Mouse (Mus musculus) gastrocnemius, postnatal 25 days (tissue): ENCODE measurements around the gene Tctn3. TPM values are rescaled to one million over a fixed set of nuclear protein-coding genes. Genes with fewer than 3 reads are reported as not detected.
A peak's percentile ranks its signal among the peaks of the same experiment; 100 is the strongest.

ENCODE experiments used
- DNase-seq: peaks from one replicate; pipeline ENCODE4 v3.0.0; 2022
- long read RNA-seq, 2 experiments: library from polyadenylated mRNA; stranded (forward); transcript quantifications; one replicate each; pipeline ENCODE4 v2.0.0; 2021
- total RNA-seq, 2 experiments: library from RNA; stranded (reverse); gene quantifications; 1 replicate in 1 of 2; 2 replicates in 1 of 2; pipeline ENCODE4 v1.2.3; 2021

Tctn3 gene
- total RNA-seq: 1 to 10 TPM; 1.4 to 2.2 TPM
- long read RNA-seq, experiment 1, partial matches to known transcripts: 0 of 1 reads
- long read RNA-seq, experiment 1, other reads (novel, unspliced or antisense): 1 of 1 reads
- long read RNA-seq, experiment 2, transcript Tctn3-201 (14 exons, 2,743 nt): major isoform, 5 of 6 reads
- long read RNA-seq, experiment 2, partial matches to known transcripts: 0 of 6 reads
- long read RNA-seq, experiment 2, other reads (novel, unspliced or antisense): 0 of 6 reads

GRCm38 (mm10) chr19:40611830-40612506 is at the start of gene Tctn3, which contains the start of gene Entpd1:
Gene Tctn3 (minus strand): TSS chr19:40612233.
Gene Entpd1 (plus strand): TSS chr19:40612366.
- DNase-seq: peak; percentile 95

DNA sequence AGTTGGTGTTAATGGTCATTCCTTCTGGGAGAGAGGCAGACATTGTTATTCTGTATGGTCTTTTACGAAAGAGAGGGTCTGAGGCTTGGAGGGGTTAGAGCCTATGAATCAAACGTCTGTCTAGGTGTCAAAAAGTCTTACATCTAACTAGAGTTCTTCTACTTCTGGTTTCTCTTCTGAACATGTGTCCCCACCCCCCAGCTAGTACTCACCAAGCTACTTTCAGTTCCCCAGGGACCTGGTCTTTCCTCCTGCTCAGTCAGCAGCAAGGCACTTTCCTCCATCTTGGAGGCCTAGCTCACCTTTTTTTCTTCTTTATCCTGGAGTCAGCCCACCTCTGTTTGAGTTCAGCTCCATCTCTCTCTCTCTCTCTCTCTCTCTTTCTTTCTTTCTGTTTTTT is 49.1 kb upstream of the Tctn3 start:
- no peak for DNase-seq

- no peak for DNase-seq
These were observed 48.5 kb upstream of the Tctn3 start for GRCm38 (mm10) chr19:40660510-40660909.

GRCm38 (mm10) chr19:40659651-40660478 is 47.8 kb upstream of the Tctn3 start:
- DNase-seq: no peak

DNA sequence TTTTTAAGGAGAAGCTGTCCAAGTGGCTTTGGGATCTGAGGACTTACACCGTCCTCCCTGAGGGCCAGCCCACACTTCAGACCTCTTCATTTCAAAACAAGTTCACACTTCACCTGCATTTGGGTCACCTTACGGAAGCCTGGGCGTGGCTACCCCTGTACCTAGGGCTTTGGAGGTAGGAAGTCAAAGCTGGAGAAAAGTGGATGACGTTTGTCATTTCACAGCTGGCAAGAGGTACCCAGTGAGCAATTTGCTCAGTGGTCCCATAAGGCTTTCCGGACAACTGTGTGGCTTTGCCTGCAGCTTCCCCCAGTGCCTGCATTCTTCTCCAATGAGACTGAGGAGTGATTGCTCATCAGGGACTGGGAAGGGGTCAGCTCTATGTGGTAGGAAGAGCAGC is 46.9 kb upstream of the Tctn3 start:
- DNase-seq: no peak

DNA sequence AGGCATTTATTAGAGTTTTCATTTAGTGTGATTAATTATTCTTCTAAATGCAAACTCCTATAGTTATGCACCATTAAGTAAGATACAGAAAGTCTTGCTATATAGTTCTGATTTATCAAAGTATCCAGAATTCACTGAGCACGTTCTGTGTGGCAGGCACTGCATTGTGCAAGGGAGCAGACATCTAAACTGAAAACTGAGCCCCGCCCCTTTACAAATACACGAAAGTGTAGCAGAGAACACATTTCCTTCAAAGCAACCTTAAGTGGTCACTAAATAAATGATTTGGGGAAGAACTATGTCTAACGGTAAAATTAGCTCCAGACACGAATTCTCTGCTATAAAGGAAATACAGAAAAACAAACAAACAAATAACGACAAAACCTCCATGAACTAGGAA is 46.2 kb upstream of the Tctn3 start:
- no peak for DNase-seq

- no peak for DNase-seq
These were observed 44.2 kb upstream of the Tctn3 start for GRCm38 (mm10) chr19:40656207-40656606.

DNA sequence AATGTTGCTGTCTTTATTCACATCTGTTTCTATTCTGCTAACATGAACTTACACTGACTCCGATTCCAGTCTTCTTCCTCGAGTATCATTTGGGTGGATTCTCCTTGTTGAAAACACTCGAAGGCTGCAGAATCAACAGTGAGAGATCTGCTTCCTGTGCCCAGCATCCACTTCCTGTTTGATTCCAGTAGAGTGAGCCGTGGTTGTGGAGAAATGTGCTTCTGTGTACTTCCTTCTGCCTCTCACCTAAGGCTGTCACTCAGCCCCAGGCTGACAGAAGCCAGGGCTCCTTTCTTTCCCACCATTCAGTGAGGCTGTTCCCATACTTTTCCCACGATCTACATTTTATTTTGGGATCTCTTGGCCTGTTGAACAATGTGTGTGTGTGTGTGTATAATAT is 38.1 kb upstream of the Tctn3 start:
- DNase-seq: no peak

DNA sequence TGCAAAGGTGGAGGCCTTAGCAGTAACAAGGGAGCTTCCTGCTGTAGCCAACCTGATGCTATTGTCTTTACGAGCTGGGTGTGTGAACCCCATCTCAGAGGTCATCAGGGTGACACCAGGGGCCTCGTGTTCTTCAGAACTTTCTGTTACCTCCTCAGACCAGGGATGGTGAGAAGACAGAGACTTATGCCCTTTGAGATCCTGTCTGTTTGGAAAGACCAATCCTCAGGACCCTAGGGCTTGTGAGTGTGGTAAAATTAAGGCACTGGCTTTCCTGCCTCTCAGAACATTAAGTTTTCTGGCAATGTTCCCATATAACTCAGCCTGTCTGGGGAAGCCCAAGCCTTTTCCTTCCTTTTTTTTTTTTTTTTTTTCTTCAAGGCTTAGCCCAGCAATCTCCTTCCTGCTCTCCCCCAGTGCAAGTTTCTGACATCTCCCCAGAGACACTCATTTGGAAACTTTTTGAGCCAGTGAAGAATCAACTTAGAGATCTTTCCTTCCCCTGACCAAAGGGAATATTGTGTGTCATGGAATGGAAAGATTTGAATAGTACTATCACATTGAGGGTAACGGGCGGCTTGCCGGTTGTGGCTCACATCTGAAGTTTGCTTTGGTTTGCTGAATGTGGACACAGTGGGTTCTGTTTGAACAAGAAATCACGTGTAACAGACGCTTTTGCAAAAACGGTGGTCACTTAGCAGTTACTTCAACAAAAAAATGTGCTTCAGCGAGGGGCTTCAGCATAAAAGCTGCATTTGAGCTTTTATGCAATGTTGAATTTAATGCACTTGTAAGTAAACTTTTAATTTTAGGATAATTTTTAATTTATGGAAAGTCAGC is 35.5 kb upstream of the Tctn3 start:
- DNase-seq: peak; percentile 30

GRCm38 (mm10) chr19:40646379-40646778 is 34.3 kb upstream of the Tctn3 start:
- no peak for DNase-seq

DNA sequence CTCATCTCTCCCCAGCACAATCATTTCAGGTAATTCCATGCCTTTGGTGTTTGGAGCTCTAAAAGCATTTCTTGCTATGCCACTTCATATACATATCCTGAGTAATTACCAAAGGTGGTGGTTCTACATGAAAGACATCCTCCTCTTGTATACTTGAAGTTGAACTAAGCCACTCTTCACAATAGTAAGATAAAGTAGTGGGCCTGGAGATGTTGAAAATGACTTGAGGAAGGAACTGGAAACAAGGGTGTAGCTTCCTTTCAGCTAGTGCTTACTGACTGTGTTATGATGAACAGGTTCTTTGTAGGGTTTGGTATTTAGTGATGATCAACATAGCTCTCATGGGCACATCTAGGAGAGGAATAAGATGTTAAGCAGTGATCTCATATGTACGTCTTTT is 31.8 kb upstream of the Tctn3 start:
- DNase-seq: no peak

- no peak for DNase-seq
These were observed 28.8 kb upstream of the Tctn3 start for GRCm38 (mm10) chr19:40640799-40641198.

- DNase-seq: no peak
These were observed 27.8 kb upstream of the Tctn3 start for GRCm38 (mm10) chr19:40639729-40640304.

- no peak for DNase-seq
These were observed 26.5 kb upstream of the Tctn3 start for GRCm38 (mm10) chr19:40638582-40638981.

- no peak for DNase-seq
These were observed 25.6 kb upstream of the Tctn3 start for GRCm38 (mm10) chr19:40637601-40638000.

DNA sequence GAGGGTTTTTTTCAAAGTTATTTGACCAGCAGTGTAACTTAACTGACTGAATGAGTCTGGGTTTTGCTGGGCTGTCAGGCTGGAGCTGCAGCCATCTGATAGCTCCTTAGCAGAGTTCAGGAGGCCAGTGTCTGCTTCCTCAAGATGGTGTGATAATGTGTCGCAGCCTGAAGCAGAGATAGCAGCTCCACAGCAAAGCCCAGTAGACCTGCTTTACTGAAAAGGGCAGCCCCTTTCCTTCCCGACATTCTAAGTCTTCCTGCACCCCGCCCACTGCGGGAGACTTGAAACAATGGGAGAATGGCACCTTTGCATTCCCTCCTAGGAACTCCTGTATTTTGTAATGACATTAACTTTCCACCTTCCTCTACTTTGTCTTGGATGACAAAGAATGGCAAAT is 25.1 kb upstream of the Tctn3 start:
- DNase-seq: peak; percentile 42

GRCm38 (mm10) chr19:40633144-40633543 is 21.1 kb upstream of the Tctn3 start:
- no peak for DNase-seq

DNA sequence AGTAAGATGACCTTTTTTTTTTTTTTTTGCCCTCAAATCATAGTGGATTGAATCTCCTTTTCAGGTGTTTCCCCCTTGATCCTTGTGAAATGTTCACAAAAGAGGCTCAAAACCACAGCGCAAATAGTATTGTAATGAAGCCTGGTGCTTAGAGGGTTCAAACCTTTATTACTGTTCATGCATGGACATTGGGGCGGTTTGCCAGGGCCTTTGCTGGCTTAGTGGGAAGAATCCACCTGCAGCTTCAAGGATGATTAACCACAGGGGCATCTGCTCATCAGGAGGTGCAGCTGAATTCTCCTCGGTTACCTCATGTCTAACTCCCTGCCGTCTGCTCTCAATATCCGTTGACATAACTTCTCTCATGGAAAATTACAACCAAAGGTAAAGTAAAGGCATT is 20.6 kb upstream of the Tctn3 start:
- no peak for DNase-seq

DNA sequence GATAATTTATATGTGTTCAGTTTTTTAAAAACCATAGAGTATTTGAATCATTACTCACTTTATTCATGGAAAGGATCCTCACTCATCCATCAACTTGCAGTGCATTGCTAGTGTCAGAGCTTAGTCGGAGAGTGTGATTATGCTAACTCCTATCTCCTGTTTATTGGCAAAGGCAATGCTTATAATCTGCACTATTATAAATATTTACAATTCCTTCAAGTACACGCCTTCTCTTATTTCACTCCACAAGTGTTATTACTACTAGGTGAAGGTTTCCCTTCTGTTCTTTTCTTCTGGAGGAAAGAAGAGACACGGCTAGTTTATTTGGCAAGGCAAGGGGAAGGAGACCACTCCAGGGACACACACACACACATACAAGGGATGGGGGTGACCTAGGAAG is 20.2 kb upstream of the Tctn3 start:
- DNase-seq: no peak

GRCm38 (mm10) chr19:40630606-40631005 is 18.6 kb upstream of the Tctn3 start:
- DNase-seq: no peak

DNA sequence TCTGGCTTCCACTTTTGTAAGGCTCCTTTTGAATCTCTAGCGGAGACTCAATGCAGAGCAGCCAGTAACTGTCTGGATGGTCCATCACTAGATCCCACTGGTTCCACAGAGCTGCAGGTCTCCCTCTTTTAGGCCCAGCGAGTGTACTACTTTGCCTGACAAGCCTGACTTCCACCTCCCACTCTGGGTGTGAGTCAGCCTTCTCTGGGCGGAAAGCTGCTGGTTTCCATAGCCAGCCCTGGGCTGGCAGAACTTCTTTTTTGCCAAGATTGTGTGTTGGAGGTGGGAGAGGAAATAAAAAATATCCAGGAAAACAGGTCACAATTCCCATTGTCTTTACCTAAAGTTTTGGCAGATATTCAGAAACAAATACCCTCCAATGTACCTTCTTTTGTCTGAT is 18.1 kb upstream of the Tctn3 start:
- DNase-seq: no peak

DNA sequence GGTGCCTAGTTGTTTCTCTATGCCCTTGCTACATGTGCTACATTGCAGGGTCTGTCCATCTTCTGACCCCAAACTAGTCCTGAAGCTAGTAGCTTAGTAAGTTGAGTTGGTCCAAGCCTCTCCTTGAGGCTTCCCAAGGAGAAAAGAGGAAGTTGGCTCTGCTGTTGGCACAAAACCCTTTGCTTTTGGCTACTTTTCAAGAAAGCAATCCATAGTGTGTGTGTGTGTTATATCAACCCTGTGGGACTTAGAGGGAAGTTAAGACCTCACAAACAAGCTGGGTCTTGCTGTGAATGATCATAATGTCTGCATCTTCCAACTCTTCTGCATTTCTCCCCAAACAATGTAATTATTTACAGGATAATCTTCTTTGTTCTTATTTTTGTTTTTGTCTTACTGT is 16.9 kb upstream of the Tctn3 start:
- DNase-seq: no peak
